In genomic region chr13:49349836-49350505, GRCm38 (mm10) we compare ENCODE assay signal across 11 mouse cellular contexts.
"Had no signal": no experiment of that assay in that cellular context is flagged by ENCODE, and none has a peak within 500 bp of the region (broad histone marks: within the 10 kb centered on the region; RNA-seq: fewer than 3 reads in every experiment).

No protein-coding gene starts in this region.

- H3K36me3 ChIP-seq: midbrain, embryonic 10.5 days had no signal

- ATAC-seq: intestine, postnatal 0 days; midbrain, embryonic 16.5 days had no signal

- H3K27ac ChIP-seq: limb, embryonic 15.5 days; midbrain, embryonic 10.5 days; stomach, postnatal 0 days had no signal

- DNase-seq: kidney, adult 8-10 months; layer of hippocampus, postnatal 36 days; lung, adult 18-20 months; right cerebral cortex, adult 18-20 months; right cerebral cortex, postnatal 25 days; thymus, postnatal 4 days had no signal

- H3K9me3 ChIP-seq: limb, embryonic 15.5 days; midbrain, embryonic 10.5 days had no signal

- H3K9ac ChIP-seq: limb, embryonic 15.5 days had no signal

- H3K4me2 ChIP-seq: limb, embryonic 15.5 days had no signal

- H3K27me3 ChIP-seq: limb, embryonic 15.5 days had no signal

- H3K4me3 ChIP-seq: limb, embryonic 15.5 days; midbrain, embryonic 10.5 days had no signal
